Mouse (Mus musculus): ENCODE results near the gene Nav3. TPM values are rescaled to one million over a fixed set of nuclear protein-coding genes. Genes with fewer than 3 reads are reported as not detected.
"Not testable (repeated sequence)": the region's sequence is repeated elsewhere in the genome, so short reads cannot be mapped to it uniquely, and the experiment has no call there.

The Nav3 gene
- polyA plus RNA-seq, 1 experiment from 2014 or later, result 0.91 TPM

GRCm38 (mm10) chr10:110383506-110384229, 72.3 kb downstream of the Nav3 start:
- DNase-seq (ENCODE audit: low spot score), result not testable (repeated sequence)

DNA sequence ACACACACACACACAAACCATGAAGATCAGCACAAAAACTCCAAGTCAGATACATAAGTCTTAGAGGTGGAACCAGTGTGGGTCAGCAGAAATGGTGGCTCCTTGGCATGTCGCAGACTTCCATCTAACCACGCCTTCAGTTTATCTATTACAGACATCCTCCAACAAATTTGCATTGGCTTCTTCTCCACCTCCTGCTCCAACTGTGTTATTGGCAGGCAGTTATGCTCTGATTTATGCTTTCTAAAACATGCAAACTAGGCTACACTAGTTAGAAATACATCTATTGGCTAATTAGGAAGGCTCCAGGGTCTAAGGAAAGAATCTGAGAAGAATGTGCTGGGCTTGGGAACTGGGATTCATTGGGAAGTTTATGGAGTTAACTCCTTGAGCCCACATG, 75.2 kb downstream of the Nav3 start:
- DNase-seq (ENCODE audit: low spot score), result no peak

- DNase-seq (ENCODE audit: low spot score), result no peak
These were observed 83.1 kb downstream of the Nav3 start for GRCm38 (mm10) chr10:110372724-110373455.

GRCm38 (mm10) chr10:110352148-110352547, 103.9 kb downstream of the Nav3 start:
- DNase-seq (ENCODE audit: low spot score), result no peak

GRCm38 (mm10) chr10:110330030-110330429, 126.0 kb downstream of the Nav3 start:
- no peak for DNase-seq (ENCODE audit: low spot score)

- DNase-seq (ENCODE audit: low spot score), result no peak
These were observed 126.4 kb downstream of the Nav3 start for GRCm38 (mm10) chr10:110329629-110330028.

DNA sequence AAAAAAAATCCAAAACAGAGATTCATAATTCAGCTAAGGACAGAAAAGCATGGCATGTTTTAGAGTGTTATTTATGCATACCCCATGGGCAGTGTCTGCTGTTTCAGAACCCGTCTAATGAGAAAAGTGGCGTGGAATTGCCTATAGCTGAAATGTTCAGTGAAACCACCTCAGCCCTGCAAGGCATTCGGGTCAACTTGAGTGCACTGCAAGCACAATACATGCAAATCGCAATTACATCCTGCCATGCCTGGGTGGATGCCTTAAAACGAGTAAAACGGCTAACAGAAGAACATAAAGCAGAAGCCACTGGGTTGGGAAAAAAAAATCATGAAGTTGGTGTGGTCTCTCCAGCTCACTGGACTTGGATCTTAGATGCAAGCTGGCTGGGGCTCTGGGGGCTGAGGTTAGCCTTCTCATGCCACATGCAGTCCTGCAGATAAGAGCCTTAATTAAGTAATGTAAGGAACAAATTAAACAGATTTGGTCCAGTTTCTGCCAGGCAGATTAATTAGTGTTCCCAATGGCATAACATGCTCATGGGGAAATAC, 133.8 kb downstream of the Nav3 start:
- DNase-seq (ENCODE audit: low spot score), result no peak

GRCm38 (mm10) chr10:110317275-110317674, 138.7 kb downstream of the Nav3 start:
- no peak for DNase-seq (ENCODE audit: low spot score)

DNA sequence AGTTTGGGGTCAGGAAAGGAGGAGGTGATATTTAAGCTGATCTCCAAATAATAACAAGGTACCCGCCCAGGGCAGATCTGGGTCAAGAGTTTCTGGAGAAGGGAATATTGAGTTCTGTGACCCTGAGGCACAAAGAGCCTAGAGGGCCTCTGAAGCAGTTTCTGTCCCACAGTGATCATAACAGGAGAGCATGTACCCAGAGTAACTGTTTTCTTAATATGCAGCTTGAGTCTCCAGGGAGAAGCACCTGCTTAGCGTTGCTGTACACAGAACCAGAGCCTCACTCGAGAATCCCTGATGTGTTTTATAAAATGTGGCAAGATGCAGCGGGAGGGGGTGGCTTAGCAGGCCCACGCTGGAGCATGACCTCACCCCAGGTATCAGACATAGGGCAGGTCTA, 141.5 kb downstream of the Nav3 start:
- no peak for DNase-seq (ENCODE audit: low spot score)

GRCm38 (mm10) chr10:110313959-110314358, 142.0 kb downstream of the Nav3 start:
- DNase-seq (ENCODE audit: low spot score), result no peak

DNA sequence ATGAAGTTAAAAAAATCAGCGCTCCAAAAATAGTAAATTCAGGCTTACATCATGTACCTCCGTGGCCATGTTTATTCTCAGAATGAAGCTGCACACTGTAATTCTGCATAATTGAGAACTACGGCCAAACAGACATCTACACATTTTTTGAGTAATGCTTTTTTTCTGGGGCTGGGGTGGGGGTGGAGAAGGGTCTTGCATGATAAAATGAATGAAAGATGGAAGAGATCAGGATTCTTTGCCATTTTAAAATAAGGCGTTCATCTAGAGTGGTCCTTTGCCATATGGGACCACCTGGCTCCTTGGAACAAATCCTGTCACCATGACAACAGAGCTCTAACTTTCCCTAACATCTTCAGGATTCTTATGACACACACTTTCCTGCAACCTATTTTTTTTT, 146.5 kb downstream of the Nav3 start:
- no peak for DNase-seq (ENCODE audit: low spot score)

GRCm38 (mm10) chr10:110305609-110306008, 150.4 kb downstream of the Nav3 start:
- DNase-seq (ENCODE audit: low spot score), result no peak

DNA sequence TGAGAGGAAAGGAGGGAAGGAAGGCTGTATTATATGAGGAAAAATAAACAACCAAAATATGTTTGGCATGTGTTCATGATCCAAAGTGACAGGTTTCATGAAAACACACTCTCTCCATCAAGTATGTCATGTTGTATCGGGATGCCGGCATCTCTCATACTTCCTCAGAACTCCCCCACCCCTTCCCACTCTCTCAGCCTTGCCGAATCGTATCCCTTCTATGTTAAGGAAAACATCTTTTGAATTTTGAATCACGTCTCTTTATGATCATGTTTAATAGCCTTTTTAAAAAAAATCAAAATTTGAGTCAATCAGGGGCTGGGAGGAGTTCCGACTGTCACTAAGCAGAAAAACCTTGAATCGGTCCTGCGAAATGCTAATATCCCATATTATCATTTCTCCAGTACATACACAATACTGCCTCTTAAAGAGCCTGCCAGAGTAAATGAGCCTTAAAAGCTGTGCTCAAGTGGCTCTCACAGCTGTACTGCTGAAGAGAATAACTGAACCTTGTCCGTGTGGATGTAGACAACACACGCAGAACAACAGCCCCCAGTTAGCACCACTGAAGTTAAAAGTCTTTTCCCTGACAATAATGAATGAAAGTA, 165.9 kb downstream of the Nav3 start:
- DNase-seq (ENCODE audit: low spot score), result no peak

GRCm38 (mm10) chr10:110283879-110284278, 172.1 kb downstream of the Nav3 start:
- DNase-seq (ENCODE audit: low spot score), result no peak

- DNase-seq (ENCODE audit: low spot score), result no peak
These were observed 183.2 kb downstream of the Nav3 start for GRCm38 (mm10) chr10:110272818-110273217.

- DNase-seq (ENCODE audit: low spot score), result no peak
These were observed 185.4 kb downstream of the Nav3 start for GRCm38 (mm10) chr10:110270561-110270960.

- no peak for DNase-seq (ENCODE audit: low spot score)
These were observed 213.9 kb downstream of the Nav3 start for GRCm38 (mm10) chr10:110242128-110242561.

DNA sequence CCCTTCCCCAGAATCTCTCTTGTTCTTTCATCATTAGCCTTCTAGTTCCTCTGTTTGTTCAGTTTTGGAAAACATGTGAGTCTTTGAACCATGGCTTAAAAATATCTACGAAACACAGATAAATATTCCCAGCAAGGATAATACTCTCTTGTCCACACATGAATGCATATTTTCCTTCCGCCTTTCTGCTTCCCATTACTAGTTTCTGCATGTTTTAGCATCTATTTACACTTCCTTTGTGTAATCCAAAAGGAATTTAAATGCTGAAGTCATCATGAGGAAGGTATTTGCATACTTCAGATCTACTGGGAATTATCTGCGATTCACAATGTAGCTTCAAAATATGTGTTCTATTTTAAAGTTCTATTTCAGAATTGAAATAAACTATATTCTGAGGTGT, 215.3 kb downstream of the Nav3 start:
- no peak for DNase-seq (ENCODE audit: low spot score)

GRCm38 (mm10) chr10:110233307-110233930, 222.6 kb downstream of the Nav3 start:
- no peak for DNase-seq (ENCODE audit: low spot score)

DNA sequence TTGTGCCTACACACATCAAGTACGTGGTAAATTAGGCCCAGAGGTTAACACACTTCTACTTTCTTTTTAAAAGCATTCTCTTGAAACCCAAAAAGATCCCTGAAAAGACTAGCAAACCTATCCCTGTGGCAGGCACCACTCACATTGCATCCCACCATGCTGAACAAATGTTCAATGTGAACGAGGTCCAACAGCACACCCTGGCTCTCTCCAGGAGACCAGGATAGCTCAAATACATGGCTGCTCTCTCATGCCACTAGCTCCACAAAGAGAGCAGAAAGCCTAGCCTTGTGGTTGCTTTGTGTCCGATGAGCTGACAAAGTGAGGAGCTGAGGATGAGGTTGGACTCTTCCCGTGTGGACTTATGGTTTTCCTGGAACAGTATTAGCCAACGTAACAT, 249.6 kb downstream of the Nav3 start:
- no peak for DNase-seq (ENCODE audit: low spot score)

DNA sequence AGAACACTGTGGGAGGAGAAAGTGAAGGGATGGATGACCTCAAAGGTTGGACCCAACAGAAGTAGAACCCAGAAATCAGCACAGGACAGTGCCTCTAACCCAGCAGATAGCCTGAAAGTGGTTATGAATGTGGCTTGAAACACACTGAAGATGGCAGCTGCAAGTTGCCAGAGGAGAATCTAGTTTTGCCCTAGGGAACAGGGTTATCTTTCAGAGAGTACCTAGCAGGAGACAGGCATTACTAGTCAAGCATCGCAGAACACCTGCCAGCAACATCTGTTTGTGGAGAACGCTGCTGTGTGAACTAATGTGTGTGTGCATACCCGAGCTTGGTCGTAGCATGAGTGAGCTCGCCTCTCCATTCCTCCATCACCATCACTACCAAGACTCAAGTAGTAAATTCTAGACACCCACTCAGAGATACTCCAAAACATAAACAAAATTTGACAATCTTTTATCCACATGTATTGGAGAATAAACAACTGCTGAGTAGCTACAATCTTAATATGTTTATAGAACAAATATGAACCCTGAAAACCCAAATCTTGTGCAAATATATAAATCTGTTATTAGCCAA, 251.8 kb downstream of the Nav3 start:
- no peak for DNase-seq (ENCODE audit: low spot score)

Measured in thymus, postnatal 0 days (tissue).